Mouse (Mus musculus) gastrocnemius, adult 18-20 months (tissue): ENCODE measurements around the gene Apoe. TPM values are rescaled to one million over a fixed set of nuclear protein-coding genes. Genes with fewer than 3 reads are reported as not detected.

Experiments used
- DNase-seq: peaks from one replicate; pipeline ENCODE4 v3.0.0; 2021; ENCODE audit warnings: low spot score
- long read RNA-seq, 2 experiments: library from polyadenylated mRNA; stranded (forward); transcript quantifications; one replicate each; pipeline ENCODE4 v2.0.0; 2021
- total RNA-seq, 2 experiments: library from RNA; stranded (reverse); gene quantifications; 2 replicates each; pipeline ENCODE4 v1.2.3; 2021

Gene Apoe
- 10 to 100 TPM; 59.5 to 87.1 TPM for total RNA-seq
- long read RNA-seq, experiment 1, transcript Apoe-206 (4 exons, 1,408 nt), result major isoform, 89 of 186 reads
- long read RNA-seq, experiment 1, partial matches to known transcripts, result 0 of 186 reads
- long read RNA-seq, experiment 1, other reads (novel, unspliced or antisense), result 95 of 186 reads
- long read RNA-seq, experiment 2, transcript Apoe-206 (4 exons, 1,408 nt), result major isoform, 90 of 171 reads
- long read RNA-seq, experiment 2, partial matches to known transcripts, result 0 of 171 reads
- long read RNA-seq, experiment 2, other reads (novel, unspliced or antisense), result 79 of 171 reads

GRCm38 (mm10) chr7:19698907-19699826, at the start of gene Apoe:
Gene Apoe (minus strand): TSS chr7:19699188.
- peak; percentile 35 for DNase-seq

- no peak for DNase-seq
These were observed 48.6 kb upstream of the Apoe start for GRCm38 (mm10) chr7:19747420-19748218.

GRCm38 (mm10) chr7:19746426-19747201, 47.6 kb upstream of the Apoe start:
- DNase-seq, result no peak

- no peak for DNase-seq
These were observed 47.0 kb upstream of the Apoe start for GRCm38 (mm10) chr7:19745971-19746370.

GRCm38 (mm10) chr7:19744590-19745385, 45.8 kb upstream of the Apoe start:
- DNase-seq, result no peak

GRCm38 (mm10) chr7:19743791-19744190, 44.8 kb upstream of the Apoe start:
- no peak for DNase-seq

GRCm38 (mm10) chr7:19742468-19742867, 43.5 kb upstream of the Apoe start:
- no peak for DNase-seq

GRCm38 (mm10) chr7:19741329-19742031, 42.5 kb upstream of the Apoe start:
- DNase-seq, result no peak

- DNase-seq, result no peak
These were observed 41.3 kb upstream of the Apoe start for GRCm38 (mm10) chr7:19740269-19740668.

- no peak for DNase-seq
These were observed 39.8 kb upstream of the Apoe start for GRCm38 (mm10) chr7:19738771-19739170.

- DNase-seq, result no peak
These were observed 37.5 kb upstream of the Apoe start for GRCm38 (mm10) chr7:19736389-19737057.

- no peak for DNase-seq
These were observed 35.2 kb upstream of the Apoe start for GRCm38 (mm10) chr7:19734178-19734666.

- DNase-seq, result no peak
These were observed 27.6 kb upstream of the Apoe start for GRCm38 (mm10) chr7:19726541-19726940.

- DNase-seq, result no peak
These were observed 25.2 kb upstream of the Apoe start for GRCm38 (mm10) chr7:19724167-19724566.

- no peak for DNase-seq
These were observed 23.8 kb upstream of the Apoe start for GRCm38 (mm10) chr7:19722754-19723195.

- DNase-seq, result no peak
These were observed 20.2 kb upstream of the Apoe start for GRCm38 (mm10) chr7:19719200-19719599.

- no peak for DNase-seq
These were observed 19.4 kb upstream of the Apoe start for GRCm38 (mm10) chr7:19718297-19718952.

GRCm38 (mm10) chr7:19717346-19717745, 18.4 kb upstream of the Apoe start:
- DNase-seq, result no peak
